Mouse (Mus musculus) MEL (cell line): ENCODE data around the gene Stil.

ENCODE experiments used
- BHLHE40 ChIP-seq: IDR thresholded peaks from 2 replicates; pipeline ENCODE4 v1.6.1; 2012; ENCODE audit warnings: low read depth, mild to moderate bottlenecking, inconsistent platforms, low read length, improper control_type of control experiment, borderline replicate concordance
- CTCF ChIP-seq, 3 experiments: IDR thresholded peaks in 2 of 3; conservative IDR thresholded peaks in 1 of 3; 2 replicates each; pipeline ENCODE4 v1.5.1; 2011 to 2012; ENCODE audit warnings: low read length in 3 of 3, low read depth in 2 of 3, mild to moderate bottlenecking in 2 of 3, improper control_type of control experiment in 1 of 3, inconsistent platforms in 1 of 3, mixed read lengths in 1 of 3, moderate library complexity in 1 of 3; ENCODE audit not compliant: control insufficient read depth in 1 of 3, insufficient read depth in 1 of 3, poor library complexity in 1 of 3, severe bottlenecking in 1 of 3
- ETS1 ChIP-seq: IDR thresholded peaks from 2 replicates; pipeline ENCODE4 v1.6.1; 2012; ENCODE audit warnings: low read depth, mild to moderate bottlenecking, inconsistent platforms, low read length, improper control_type of control experiment, moderate library complexity
- HCFC1 ChIP-seq: IDR thresholded peaks from 2 replicates; pipeline ENCODE4 v1.6.1; 2012; ENCODE audit warnings: low read depth, mild to moderate bottlenecking, inconsistent platforms, low read length, improper control_type of control experiment, moderate library complexity
- MEF2A ChIP-seq: IDR thresholded peaks from 2 replicates; pipeline ENCODE4 v1.6.1; 2014; ENCODE audit warnings: low read depth, mild to moderate bottlenecking, inconsistent platforms, low read length, improper control_type of control experiment; ENCODE audit not compliant: poor library complexity, insufficient replicate concordance, severe bottlenecking; ENCODE audit errors: extremely low read depth
- MXI1 ChIP-seq: IDR thresholded peaks from 2 replicates; pipeline ENCODE4 v1.6.1; 2011; ENCODE audit warnings: mild to moderate bottlenecking, low read depth, low read length, improper control_type of control experiment
- NRF1 ChIP-seq: IDR thresholded peaks from 2 replicates; pipeline ENCODE4 v1.6.1; 2014; ENCODE audit warnings: low read depth, mild to moderate bottlenecking, inconsistent platforms, low read length, improper control_type of control experiment, moderate library complexity; ENCODE audit not compliant: poor library complexity, insufficient read depth, severe bottlenecking
- SIN3A ChIP-seq: IDR thresholded peaks from 2 replicates; pipeline ENCODE4 v1.6.1; 2012; ENCODE audit warnings: low read length, improper control_type of control experiment, inconsistent platforms
- USF1 ChIP-seq: IDR thresholded peaks from 2 replicates; pipeline ENCODE4 v1.6.1; 2014; ENCODE audit warnings: low read depth, mild to moderate bottlenecking, inconsistent platforms, low read length, improper control_type of control experiment, moderate library complexity

DNA sequence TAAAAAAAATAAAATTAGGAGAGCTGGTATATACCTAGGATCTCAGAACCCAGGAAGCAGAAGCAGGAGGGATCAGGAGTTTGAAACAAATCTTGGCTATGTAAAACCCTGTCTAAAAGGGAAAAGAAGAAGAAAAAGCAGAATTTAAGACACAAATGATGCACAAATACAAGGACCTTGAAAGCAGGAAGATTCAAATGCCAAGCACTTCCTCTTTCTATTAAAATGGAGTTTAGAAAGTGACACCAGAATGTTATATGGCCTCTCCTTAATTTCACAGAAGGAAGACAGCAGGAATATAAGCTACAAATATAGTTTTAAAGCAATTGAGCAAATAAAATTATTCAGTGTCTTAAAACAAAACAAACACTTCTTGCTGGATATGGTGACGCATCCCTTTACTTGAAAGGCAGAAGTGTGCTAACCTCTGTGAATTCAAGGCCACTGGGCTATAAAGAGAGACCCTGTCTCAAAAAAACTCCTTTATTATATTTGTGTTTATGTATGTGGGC, 26.7 kb upstream of the Stil start:
- TF ChIP-seq NRF1, result no peak
- no peak for TF ChIP-seq HCFC1
- no peak for TF ChIP-seq MXI1
- no peak for TF ChIP-seq SIN3A
- TF ChIP-seq CTCF (IDR thresholded peaks at IDR 0.05 in 2 of 3, conservative IDR thresholded peaks at IDR 0.05 in 1 of 3; ENCODE audit: control insufficient read depth in 1 of 3, insufficient read depth in 1 of 3, low read depth in 2 of 3, low read length in 3 of 3, poor library complexity in 1 of 3, severe bottlenecking in 1 of 3), result no peak
- no peak for TF ChIP-seq BHLHE40
- no peak for TF ChIP-seq USF1
- TF ChIP-seq MEF2A, result no peak
- no peak for TF ChIP-seq ETS1
